Mouse (Mus musculus) cerebral cortex, adult 2 months (tissue): ENCODE results near the gene Rps6kc1.

Experiments
- WGBS: fragments of 180-500 bp; shearing (Covaris S2); methylation state at CpG from one replicate; pipeline ENCODE4 v1.1.7; 2018; 5-methylcytosine and 5-hydroxymethylcytosine counted together

Gene Rps6kc1

GRCm38 (mm10) chr1:190766800-190767199 is 144.8 kb downstream of the Rps6kc1 start:
- 97% methylated on average over 2 of the region's 2 CpGs for WGBS

GRCm38 (mm10) chr1:190763756-190764155 is 147.8 kb downstream of the Rps6kc1 start:
- WGBS = 60% methylated on average over 10 of the region's 10 CpGs

GRCm38 (mm10) chr1:190761786-190762185 is 149.8 kb downstream of the Rps6kc1 start:
- WGBS = 42% methylated on average over 5 of the region's 5 CpGs

- WGBS = 90% methylated on average over 8 of the region's 8 CpGs
Measured at GRCm38 (mm10) chr1:190757899-190758298, 153.7 kb downstream of the Rps6kc1 start.

- WGBS = 71% methylated on average over 8 of the region's 8 CpGs
Measured at GRCm38 (mm10) chr1:190751794-190752570, 159.6 kb downstream of the Rps6kc1 start.

- WGBS = 93% methylated on average over 10 of the region's 10 CpGs
Measured at GRCm38 (mm10) chr1:190748937-190749336, 162.6 kb downstream of the Rps6kc1 start.

- WGBS = 75% methylated on average over 5 of the region's 5 CpGs
Measured at GRCm38 (mm10) chr1:190741421-190741820, 170.1 kb downstream of the Rps6kc1 start.

GRCm38 (mm10) chr1:190732803-190733202 is 178.8 kb downstream of the Rps6kc1 start:
- WGBS = 87% methylated on average over 6 of the region's 6 CpGs

- WGBS = 84% methylated on average over 7 of the region's 7 CpGs
Measured at GRCm38 (mm10) chr1:190729516-190730088, 182.0 kb downstream of the Rps6kc1 start.

GRCm38 (mm10) chr1:190728111-190728651 is 183.4 kb downstream of the Rps6kc1 start:
- WGBS = 47% methylated on average over 4 of the region's 4 CpGs

GRCm38 (mm10) chr1:190727385-190727784 is 184.2 kb downstream of the Rps6kc1 start:
- WGBS = 38% methylated on average over 2 of the region's 2 CpGs

- WGBS = 33% methylated on average over 21 of the region's 21 CpGs
Measured at GRCm38 (mm10) chr1:190724591-190725380, 186.8 kb downstream of the Rps6kc1 start.

- 77% methylated on average over 7 of the region's 7 CpGs for WGBS
Measured at GRCm38 (mm10) chr1:190723926-190724430, 187.6 kb downstream of the Rps6kc1 start.

GRCm38 (mm10) chr1:190713848-190714247 is 197.7 kb downstream of the Rps6kc1 start:
- 84% methylated on average over 6 of the region's 6 CpGs for WGBS

- 49% methylated on average over 6 of the region's 6 CpGs for WGBS
Measured at GRCm38 (mm10) chr1:190697576-190697975, 214.0 kb downstream of the Rps6kc1 start.

GRCm38 (mm10) chr1:190695589-190695988 is 216.0 kb downstream of the Rps6kc1 start:
- 75% methylated on average over 11 of the region's 11 CpGs for WGBS

GRCm38 (mm10) chr1:190690528-190691262 is 220.9 kb downstream of the Rps6kc1 start:
- 42% methylated on average over 29 of the region's 29 CpGs for WGBS

GRCm38 (mm10) chr1:190683060-190683459 is 228.5 kb downstream of the Rps6kc1 start:
- WGBS = 66% methylated on average over 7 of the region's 7 CpGs

GRCm38 (mm10) chr1:190682021-190682926 is 229.3 kb downstream of the Rps6kc1 start:
- WGBS = 29% methylated on average over 25 of the region's 25 CpGs

- 73% methylated on average over 3 of the region's 3 CpGs for WGBS
Measured at GRCm38 (mm10) chr1:190675455-190675854, 236.1 kb downstream of the Rps6kc1 start.
